Mouse (Mus musculus) layer of hippocampus, postnatal 14 days (tissue): ENCODE measurements around the gene Mpc1. TPM values are rescaled to one million over a fixed set of nuclear protein-coding genes. Genes with fewer than 3 reads are reported as not detected.

ENCODE experiments used
- DNase-seq, 2 experiments: peaks; one replicate each; pipeline ENCODE4 v3.0.0; 2021 to 2022; ENCODE audit warnings: low spot score in 2 of 2, mixed read lengths in 1 of 2
- total RNA-seq, 2 experiments: library from RNA; stranded (reverse); gene quantifications; 2 replicates each; pipeline ENCODE4 v1.2.3; 2021

Gene Mpc1
- total RNA-seq, 2 experiments from 2014 or later: 165 to 175 TPM

DNA sequence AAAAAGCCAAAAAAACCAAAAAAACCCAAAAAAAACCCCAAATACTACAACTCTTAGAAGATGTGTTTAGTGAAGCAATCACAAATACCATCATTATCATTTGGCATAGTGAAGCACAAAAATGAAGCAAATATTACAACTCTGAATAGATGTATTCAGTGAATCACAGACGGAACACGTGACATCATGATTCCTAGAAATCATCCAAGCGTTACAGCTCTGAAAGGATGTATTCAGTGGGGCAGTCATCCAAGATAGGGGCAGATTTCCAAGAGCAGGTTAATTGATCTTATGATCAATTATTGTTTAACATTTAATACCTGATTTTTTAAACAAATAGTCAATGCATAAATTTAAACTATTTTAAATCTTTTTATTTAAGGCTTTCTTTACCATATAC, 5.4 kb upstream of the Mpc1 start:
- no peak for DNase-seq

DNA sequence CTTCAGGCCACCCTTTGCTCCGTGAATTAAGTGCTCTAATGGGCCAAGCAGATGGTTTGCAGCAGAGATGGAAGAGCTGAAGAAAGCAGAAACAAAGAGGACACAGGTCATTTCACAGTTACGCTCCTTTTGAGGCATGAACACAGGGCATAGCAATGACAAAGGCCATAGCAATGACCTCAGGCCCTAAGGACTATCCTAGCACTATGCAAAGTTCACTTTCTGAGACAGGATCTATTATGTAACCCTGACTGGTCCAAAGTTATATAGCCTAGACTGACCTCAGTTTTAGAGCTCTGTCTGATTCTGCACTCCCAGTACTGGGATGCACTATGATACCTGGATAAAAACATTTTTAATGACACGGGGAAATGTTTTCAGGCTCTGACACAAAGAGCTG, 4.3 kb upstream of the Mpc1 start:
- no peak for DNase-seq

DNA sequence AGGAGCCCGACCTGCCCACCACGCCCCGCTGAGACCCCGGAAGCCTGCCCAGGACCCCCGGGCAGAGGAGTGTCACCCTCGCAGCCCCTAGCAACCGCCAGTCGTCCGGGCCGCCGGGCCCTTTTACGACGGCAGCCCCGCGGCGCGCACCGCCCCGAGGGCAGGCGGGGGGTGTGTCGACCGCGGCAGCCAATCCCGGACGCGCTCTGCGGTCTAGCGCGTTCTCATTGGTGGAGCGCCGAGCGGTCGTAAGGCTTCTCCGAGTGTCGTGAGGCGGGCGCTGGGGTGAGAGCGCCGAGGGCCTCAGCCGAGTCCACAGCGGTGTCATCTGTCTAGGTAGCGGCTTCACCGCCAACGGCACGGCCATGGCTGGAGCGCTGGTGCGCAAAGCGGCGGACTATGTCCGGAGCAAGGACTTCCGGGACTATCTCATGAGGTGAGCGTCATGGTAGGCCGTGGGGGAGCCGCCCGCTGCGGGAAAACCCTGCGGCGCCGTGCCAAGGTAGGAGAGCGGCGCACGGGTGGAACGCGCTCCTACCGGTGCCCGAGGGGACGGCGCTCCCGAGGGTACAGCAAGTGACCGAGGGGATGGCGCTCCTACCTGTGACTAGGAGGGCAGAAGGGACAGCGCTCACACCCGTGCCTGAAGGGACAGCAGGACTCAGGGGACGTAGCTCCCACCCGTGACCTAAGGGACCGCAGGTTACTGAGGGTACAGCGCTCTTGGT, 986 bp downstream of the Mpc1 start:
- peak; percentile 95 to 97 for DNase-seq

DNA sequence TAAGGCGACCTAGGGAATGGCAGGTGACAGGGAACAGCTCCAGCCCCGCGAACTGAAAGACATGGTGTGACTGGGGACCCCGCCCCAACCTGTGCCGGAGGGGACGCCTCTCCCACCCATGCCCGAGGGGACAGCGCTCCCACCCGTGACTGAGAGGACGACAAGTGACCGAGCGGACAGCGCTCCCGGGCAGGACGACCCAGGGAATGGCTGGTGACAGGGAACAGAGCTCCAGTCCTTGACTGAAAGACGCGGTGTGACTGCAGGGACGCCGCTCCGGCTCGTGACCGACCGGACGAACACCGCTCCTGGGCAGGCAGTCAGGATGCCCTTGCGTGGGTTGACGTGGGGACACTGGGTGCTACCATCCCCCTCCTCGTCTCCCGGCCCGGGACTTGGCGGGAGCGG, 1.6 kb downstream of the Mpc1 start:
- DNase-seq: peak; percentile 34 to 38

DNA sequence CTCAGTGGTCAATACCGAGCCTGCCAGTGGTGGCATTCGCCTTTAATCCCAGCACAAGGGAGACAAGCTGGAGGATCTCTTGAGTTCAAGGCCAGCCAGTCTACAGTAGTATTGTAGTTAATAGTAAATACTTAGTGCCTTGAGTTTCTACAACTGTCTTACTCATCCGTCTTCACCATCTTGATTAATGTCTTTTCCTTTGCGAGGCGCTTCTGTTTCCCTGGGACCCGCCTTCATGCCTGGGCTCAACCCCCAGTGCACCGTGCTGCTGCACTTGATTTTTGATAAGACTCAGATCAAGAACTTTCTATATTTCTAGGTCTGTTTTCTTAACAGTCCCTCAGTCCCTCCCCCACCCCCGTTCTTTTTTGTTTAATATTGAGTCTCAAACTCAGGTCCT, 2.4 kb downstream of the Mpc1 start:
- no peak for DNase-seq

DNA sequence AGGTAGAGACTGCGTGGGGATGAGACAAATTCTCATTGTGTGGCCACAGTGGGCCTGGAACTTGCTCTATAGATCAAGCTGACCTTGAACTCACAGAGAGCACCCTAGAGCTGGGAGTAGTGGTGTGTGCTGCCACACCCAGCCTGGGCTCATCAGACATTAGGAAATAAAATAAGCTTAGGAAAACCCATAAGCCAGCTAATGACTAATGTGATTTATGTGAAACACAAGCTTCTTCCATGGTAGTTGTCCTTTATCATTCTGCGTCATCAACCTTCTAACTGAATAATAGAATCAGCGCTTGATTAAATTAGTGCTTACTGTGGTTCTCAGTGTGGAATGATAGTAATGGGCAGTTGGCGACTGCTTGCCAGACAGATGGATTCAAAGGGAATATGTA, 4.3 kb downstream of the Mpc1 start:
- no peak for DNase-seq

DNA sequence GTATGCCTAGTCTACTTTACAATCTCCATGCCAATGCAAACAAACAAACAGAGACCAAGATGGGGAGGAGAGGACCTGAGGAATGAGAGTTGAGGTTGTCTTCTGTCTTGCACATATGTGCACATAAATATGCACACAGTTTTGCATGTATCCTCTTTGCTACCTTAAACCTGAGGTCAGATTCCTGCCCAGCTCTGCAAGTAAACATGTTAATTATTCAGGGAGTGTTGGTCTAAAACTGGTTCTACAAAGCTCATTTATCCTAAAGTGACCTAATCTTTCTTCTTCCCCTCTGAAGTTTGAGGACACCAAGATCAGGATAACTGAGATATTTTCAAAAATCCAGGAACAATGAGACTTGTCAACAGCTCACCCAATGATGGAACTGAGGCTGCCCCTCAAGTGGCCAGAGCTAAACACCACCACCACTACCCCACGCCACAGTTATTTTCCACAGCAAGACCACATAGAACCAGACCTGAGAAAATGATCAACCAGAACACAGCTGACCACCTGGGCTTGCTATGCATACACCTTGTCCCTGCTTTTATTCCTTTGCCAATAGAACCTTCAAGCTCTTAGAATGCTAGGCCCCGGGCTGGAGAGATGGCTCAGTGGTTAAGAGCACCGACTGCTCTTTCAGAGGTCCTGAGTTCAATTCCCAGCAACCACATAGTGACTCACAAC, 7.4 kb downstream of the Mpc1 start:
- DNase-seq: no peak

DNA sequence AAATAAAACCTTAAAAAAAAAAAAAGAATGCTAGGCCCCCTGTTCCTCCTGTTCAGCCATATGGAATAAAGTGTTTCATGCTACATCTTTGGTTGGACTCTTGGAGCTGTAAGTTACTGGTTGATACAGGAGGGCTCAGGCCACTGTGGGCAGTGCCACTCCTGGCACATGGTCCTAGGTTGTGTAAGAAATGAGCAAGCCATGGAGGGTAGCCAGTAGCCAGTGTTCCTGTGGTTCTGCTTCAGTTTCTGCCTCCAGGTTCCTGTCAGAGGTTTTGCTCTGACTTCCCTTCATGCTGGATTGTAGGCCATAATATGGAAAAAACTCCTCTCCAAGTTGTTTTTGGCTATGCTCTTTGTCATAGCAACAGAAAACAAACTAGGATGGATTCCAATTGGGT, 8.0 kb downstream of the Mpc1 start:
- no peak for DNase-seq

DNA sequence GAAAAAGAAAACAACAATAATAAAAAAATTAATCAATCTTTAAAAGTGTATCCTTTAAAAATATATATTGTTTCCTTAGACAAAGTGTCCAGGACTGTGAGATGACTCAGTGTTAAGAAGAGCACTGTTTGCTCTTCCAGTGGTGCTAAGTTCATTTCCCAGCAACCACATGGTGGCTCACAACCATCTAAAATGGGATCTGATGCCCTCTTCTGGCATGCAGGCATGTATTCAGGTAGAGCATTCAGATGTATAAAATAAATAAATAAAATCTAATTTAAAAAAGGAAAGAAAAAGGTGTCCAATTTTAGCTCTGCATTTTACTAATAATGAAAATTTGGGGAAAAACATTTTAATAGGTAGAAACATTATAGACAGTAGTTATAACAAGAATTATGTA, 13.1 kb downstream of the Mpc1 start:
- no peak for DNase-seq

DNA sequence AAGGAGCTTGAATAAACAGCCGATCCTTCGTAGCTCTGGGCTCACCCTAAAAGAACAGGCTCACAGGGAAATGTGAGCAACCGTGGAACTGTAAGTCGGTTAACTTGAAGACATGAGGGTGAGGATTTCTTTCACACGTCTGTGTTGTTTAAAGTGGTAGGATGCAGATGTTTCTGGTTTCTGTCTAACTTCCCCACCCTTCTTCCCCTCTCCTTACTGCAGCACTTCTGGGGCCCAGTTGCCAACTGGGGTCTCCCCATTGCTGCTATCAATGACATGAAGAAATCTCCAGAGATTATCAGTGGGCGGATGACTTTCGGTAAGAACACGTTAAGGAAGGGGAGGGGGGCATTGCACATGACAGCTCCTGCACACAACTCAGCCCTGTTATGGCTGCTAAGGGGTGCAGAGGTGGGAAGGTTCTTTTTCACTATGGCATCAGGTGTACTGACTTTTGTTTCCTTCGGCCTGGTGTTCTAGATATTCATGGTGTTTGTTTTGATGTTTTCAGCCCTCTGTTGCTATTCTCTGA, 13.7 kb downstream of the Mpc1 start:
- no peak for DNase-seq

DNA sequence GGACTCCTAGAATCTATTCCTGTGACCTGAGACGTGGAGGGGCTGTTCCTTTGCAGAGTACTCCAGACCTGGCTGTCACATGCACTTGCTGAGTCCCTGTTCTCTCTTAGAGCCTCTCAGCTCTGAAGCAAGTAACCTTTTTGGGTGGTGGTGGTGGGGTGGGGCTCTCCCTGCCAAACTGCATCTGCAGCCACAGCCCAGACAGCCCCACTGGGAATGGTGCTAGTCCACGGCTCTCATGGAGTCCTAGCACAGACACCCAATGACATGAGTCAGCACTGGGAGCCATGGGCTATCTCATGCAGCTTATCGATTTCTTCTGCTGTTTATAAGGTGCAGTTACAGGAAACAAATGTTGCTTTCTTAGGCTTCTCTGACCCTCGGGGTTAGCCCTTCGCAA, 15.0 kb downstream of the Mpc1 start:
- no peak for DNase-seq

DNA sequence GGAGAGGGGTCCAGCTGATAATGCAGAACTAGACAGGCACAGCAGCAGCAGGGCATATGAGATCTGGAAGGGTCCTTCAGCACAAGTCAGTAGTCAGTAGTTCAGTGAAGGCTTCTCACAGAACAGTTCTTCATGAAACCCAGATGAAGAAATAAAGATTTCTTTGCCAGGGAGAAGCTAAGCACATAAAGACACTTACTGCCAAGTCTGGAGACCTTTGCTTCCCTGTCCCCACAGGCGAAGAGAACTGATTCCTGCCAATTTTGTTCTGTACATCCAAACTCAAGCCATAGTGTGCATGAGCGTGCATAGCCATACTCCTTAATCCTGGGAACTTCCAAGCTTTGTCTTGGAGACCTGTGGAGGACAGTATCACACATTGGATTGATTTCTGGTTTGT, 15.6 kb downstream of the Mpc1 start:
- DNase-seq: no peak

DNA sequence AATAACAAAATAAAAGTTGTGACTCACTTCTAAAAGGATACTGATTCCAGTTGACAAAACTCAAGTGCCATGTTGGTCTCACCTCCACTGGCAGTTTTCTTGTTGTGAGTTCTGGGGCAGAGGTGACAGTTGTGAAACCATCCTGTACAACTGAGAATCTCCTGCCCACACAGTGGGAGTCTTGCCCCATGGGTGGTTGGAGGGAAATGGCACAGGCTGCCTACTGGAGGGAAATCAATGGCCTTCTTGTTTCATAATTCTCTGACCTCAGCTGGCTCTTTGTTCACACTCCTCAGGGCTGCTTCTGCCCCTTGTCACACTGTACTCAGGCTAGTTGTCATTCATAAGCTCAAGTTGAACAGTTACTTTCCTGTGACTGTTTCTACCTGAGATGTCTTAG, 16.8 kb downstream of the Mpc1 start:
- DNase-seq: no peak

DNA sequence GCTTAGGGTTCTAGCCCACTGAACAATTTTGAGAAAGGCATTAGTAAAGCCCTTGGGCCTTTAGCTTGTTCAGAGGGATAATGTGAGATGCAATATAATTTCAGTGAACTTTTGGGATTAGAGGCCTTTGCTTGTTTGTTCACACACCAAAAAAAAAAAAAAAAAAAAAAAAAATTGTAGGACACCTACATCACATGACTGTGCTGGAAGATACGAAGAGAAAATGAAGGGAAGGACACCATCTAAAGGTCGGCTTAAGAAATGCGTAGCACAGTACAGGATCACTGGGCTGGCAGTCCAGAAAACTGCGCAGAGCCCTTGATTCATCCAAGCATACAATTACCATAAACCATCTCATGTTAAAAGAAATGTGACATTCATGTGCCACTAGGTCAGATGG, 18.8 kb downstream of the Mpc1 start:
- DNase-seq: no peak

DNA sequence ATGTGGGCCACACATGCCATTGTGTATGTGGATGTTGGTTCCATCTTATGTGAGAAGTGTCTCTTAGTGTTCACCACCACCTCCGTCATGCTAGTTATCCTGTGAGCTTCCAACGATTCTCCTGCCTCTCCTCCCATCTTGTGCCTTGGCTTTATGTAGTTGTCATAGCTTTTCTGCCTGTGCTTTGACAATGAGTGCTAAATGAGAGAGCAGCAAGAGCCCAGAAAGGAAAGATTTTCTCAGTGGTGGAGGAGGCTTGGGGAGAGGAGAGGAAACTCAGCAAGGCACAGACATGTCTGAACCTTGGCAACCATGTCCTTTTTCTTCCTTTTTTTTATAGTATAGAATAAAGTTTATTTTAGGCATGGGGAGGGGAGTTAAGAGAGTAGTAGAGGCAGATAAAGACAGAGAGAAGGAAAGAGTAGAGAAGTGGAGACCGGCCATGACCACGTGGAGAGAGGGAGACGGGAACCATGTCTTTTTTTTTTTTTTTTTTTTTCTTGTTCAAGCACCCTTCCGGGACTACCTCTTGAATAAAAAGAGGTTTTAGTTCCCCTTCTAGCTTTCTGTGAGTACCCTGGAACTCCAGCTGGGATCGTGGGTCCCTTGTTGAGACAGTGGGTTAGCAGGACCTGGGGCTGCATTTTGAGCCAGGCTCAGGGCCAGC, 20.2 kb downstream of the Mpc1 start:
- no peak for DNase-seq

DNA sequence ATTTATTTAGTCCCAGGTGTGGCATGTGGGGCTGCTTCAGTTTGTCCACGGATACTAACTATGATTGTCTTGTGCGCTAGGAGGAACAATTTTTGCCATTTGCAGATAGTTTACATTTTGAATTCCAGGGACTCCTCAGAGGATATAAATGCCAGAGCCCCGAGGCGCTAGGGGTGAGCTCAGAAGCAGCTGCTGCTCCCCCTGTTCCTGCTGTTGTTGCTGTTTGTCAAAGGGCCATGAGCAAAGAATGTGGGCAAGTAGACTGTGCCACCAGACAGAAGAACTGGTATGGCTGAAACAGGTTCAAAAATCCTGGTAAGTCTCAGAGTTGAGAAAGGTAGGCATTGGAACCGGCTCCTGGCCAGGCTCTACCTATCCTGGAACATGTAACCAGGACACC, 21.0 kb downstream of the Mpc1 start:
- no peak for DNase-seq

DNA sequence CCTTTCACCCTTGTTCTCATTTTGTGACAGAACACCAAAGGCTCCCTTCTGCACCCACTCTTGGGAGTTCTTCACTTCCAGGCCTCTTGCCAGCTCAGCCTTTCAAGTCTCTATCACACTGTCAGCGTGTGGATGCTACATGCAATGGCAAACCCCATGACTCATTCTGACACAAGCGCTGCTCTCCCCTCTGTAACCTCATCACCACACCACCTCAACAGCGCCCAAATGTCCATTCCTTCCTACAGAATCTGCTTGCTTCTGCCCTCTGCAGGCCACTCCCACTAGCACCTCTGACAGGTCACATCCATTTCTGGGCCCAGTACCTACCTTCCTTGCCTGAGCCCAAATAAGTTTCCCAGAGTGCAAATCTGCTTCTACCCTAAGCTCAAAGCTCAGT, 23.1 kb downstream of the Mpc1 start:
- DNase-seq: no peak

DNA sequence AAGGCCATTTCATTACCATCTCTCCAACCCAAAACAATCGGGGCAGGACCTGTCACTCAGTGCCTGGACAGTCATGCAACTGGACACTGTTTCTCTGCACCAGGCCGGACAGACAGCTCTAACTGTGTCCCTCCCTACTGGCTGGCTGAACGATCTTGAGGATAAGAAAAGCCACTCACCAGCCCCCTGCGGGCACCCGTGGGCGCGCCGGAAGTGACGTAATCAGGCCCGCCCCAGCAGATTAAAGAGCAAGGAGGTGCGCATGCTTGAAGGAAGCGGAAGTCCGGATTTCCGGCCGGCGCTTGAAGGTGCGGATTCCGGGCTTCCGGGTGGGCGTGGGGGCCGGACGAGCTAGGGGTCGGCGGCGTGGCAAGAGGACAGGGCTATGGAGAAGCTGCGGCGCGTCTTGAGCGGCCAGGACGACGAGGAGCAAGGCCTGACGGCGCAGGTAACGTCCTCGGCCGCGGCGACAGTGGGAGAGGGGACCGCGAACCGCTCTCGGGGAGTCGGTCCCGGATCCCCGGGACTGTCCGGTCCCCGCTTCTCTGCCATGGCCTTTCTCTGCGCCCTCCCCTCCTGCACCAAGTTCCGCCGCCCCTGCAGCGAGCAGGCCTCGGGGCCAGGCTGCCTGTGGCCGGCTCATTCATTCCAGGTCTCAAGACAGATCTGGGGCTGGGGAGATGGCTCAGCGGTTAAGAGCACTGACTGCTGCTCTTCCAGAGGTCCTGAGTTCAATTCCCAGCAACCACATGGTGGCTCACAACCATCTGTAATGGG, 28.3 kb downstream of the Mpc1 start, which contains the start of gene Sft2d1:
Gene Sft2d1, plus strand, starts transcription at position 265 of the 777 bp plus-strand sequence.
- peak; percentile 95 to 98 for DNase-seq

DNA sequence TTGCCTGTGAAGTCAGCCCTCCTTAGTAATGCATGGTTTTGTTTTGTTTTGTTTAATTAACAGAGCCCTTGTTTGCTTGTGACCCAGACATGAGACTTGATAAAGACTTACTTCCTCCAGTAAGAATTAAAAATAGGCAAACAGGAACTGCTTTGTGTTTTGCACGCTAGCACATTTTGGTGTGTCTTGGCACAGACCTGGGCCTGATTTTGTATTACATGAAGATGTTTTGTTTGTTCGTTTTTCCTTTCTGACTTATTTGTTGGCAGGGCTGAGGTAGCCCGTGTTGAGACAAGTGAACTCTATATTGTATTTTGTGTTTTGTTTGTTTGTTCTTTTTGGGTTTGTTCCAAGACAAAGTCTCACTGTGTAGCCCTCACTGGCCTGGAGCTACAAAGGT, 29.0 kb downstream of the Mpc1 start:
- DNase-seq: no peak

DNA sequence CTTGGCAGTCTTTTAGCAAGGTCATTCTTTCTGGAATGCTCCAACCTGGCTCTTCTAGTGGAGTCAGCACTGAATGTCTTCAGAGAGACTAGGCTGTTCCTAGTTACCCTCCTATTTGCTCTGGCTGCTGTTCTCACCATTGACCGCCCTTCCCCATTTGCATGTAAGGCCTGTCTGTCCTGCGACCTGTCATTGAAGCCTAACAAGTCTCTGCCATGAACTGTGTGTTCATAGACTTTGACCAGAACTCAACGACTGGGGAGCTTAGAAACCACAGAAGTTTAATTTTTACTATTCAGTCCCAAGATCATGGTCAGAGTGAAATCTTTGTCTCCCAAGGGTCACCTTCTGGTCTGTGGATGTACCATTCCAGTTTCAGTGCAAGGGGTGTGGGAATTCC, 31.3 kb downstream of the Mpc1 start:
- no peak for DNase-seq

DNA sequence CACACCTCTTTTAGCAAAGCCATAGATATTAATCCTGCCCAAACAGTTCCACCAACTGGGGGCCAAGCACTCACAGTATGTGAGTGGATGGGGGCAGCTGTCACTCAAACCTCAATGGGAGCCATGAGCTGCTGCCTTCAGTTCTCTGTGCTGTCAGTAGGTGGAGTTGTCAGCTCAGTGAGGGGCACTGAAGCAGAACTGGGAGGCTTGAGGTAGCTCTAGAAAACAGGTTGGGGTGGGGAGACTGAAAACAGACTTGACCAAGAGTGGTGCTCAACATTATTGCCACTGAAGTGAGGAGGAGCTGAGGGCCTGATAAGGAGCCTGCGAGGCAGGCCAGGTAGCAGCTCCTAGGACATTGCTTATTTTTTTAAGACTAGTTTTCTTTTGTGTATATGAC, 33.5 kb downstream of the Mpc1 start:
- DNase-seq: peak in 1 of 2 experiments; percentile 31
